Mouse (Mus musculus): ENCODE data around the gene Klf13.

DNA sequence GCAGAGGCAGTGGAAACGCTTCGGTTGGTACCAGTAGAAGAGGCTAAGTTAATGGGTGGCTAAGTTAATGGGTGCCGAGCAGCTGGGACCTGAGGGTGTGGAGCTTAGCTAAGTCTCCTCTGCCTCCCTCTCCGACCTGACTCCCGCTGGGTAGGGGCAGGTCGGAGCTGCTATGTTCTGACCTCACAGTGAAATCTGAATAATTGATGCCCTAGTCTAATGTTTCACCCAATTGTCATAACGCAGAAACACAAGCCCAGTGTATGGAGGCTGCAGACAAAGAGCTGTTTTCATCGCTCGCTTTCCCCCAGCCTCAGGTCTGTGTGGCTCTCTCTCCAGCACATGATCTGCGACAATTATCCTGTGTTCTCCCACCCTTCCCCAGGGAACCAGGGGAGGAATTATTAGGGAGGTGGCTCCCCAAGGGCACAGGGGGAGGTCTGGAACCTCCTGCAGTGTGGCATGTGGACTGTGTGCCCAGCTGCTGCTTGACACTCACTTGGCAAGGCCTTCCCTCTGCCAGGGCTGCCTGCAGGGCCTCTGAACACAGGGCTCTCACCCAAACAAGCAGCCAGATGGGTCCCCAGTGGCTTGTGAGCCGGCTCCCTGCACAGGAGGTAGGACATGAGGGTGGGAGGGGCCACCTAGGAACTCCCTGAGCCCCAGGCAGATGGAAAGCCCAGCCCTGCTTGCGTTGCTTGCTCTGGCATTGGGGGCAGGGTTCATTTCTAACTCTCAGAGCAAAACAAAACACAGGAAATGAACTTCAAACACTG lies 47.9 kb upstream of the Klf13 start:
- TF ChIP-seq CTCF (IDR thresholded peaks at IDR 0.05; ENCODE audit: extremely low read depth, insufficient read depth, low read length) (no peak), POLR2A (IDR thresholded peaks at IDR 0.05; ENCODE audit: extremely low read depth, insufficient read depth, low read length) (no peak)
